Mouse (Mus musculus) E14TG2a.4 (cell line): ENCODE measurements around the gene Sec61a2.

Experiments used
- CTCF ChIP-seq: conservative IDR thresholded peaks from 2 replicates; pipeline ENCODE4 v1.5.1; 2014; ENCODE audit warnings: low read length
- NANOG ChIP-seq: IDR thresholded peaks from 2 replicates; pipeline ENCODE4 v1.6.1; 2014; ENCODE audit warnings: borderline replicate concordance, low read length, mixed read lengths
- POU5F1 ChIP-seq: IDR thresholded peaks from 2 replicates; pipeline ENCODE4 v1.6.1; 2014; ENCODE audit warnings: low read length, borderline replicate concordance

GRCm38 (mm10) chr2:5942416-5943032, 47.3 kb upstream of the Sec61a2 start, which contains the start of gene Dhtkd1:
- TF ChIP-seq CTCF, result no peak
- no peak for TF ChIP-seq POU5F1
- no peak for TF ChIP-seq NANOG
